Mouse (Mus musculus): Measurements from ENCODE around the gene Olfr969. TPM values are rescaled to one million over a fixed set of nuclear protein-coding genes. Genes with fewer than 3 reads are reported as not detected.

Olfr969 gene
- polyA plus RNA-seq (2015; fragmentation: Nextera tagmentation; extraction: Ambion mirVana) = not detected in 2 replicates

DNA sequence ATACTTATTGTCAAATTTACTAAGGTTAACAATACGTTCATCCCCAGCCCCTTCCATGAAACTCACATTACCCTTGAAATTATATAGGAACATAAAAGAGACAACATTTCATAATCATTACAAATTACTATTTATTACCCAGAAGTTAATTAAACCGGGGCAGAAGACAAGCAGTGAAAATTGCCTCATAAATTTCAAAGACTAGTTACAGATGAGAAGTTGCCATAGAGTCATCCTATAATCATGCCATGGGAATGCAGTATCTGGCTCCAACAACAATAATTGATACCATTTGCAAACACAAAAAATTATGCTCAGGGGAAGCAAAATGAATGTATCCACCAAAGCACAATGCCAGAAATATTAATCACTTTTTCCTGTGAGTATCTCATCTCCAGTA is at the start of gene Olfr969:
Gene Olfr969, plus strand, starts transcription at position 388 of the 400 bp plus-strand sequence.

DNA sequence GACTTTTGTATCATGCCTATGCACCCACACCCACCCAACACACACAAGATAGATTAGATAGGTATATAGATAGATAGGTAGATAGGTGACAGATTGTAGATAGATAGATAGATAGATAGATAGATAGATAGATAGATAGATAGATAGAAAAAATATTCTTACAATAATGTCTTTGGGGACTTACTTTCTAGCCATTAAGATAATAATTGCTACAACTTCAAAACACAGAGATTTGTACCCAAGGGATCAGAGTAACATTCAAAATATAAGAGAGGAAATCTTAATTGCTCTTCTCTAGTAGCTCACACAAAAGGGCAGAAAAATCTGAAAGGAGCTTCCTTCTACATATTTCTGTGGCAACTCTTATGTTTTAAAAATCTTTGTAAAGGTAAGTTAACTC is 44.8 kb upstream of the Olfr969 start, which contains the start of gene Olfr967:
Gene Olfr967, plus strand, starts transcription at position 301 of the 400 bp plus-strand sequence.

DNA sequence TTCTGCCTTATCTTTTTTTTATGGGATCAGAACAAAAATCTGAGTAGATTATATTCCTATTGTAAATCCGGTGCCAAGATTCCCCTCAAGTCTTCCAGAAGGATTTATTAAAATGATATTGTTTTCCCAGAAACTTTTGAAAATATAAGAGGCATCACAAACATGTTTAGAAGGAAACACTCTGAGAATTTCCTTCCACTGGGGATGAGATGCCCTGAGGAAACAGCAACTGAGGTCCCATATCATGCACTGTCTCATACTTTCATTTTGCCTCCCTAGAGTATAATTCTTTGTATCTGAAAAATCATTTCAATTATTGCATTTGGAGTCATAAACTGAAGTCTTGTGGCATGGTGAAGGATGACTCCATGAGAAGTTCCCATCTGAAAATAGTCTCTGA is 7.6 kb upstream of the Olfr969 start, which contains the start of gene Olfr968:
Gene Olfr968, minus strand, starts transcription at position 101 of the 400 bp plus-strand sequence.

DNA sequence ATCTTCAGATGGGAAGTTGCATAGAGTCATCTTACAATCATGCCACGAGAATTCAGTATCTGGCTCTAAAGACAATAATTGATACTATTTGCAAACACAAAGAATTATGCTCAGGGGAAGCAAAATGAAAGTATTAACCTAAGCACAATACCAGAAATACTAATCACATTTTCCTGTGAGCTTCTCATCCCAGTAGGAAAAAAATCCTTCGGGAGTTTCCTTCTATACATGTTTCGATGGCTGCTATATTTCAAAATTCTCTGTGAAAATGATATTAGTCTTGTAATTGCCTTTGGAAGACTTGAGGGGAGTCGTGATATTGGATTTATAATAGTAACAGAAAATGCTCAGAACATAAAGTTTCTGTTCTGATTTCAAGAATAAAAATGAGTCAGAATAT is 17.8 kb downstream of the Olfr969 start, which contains the start of gene Olfr970:
Gene Olfr970, plus strand, starts transcription at position 301 of the 400 bp plus-strand sequence.

DNA sequence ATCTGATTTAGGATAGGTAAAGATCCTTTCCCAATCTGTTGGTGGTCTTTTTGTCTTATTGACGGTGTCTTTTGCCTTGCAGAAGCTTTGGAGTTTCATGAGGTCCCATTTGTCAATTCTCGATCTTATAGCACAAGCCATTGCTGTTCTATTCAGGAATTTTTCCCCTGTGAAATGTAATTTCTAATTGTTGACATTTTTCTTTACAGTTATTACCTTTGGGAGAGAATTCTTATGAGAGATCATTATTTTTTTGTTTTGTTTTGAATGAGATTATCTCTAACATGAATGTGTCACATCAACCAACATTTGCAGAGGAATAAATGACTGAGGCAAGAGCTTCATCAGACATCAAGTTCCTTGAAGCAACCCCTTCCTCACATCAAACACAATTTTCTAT is 45.8 kb downstream of the Olfr969 start, which contains the start of gene Olfr971:
Gene Olfr971, plus strand, starts transcription at position 301 of the 400 bp plus-strand sequence.

Other genes with a start within 250 kb of the Olfr969 start
- gene Olfr958, start 236.9 kb upstream of the Olfr969 start, polyA plus RNA-seq (2015; fragmentation: Nextera tagmentation; extraction: Ambion mirVana) = not detected in 2 replicates
- 0.22 TPM in 1 of 2 replicates, not detected in the other for gene Olfr959, start 215.4 kb upstream of the Olfr969 start, polyA plus RNA-seq (2015; fragmentation: Nextera tagmentation; extraction: Ambion mirVana)
- gene AW551984, start 186.5 kb upstream of the Olfr969 start, polyA plus RNA-seq (2015; fragmentation: Nextera tagmentation; extraction: Ambion mirVana) = 190 and 211 TPM in 2 replicates
- gene Olfr148, start 180.3 kb upstream of the Olfr969 start, polyA plus RNA-seq (2015; fragmentation: Nextera tagmentation; extraction: Ambion mirVana) = not detected in 2 replicates
- not detected in 2 replicates for gene Olfr960, start 169.6 kb upstream of the Olfr969 start, polyA plus RNA-seq (2015; fragmentation: Nextera tagmentation; extraction: Ambion mirVana)
- gene Olfr961, start 145.9 kb upstream of the Olfr969 start, polyA plus RNA-seq (2015; fragmentation: Nextera tagmentation; extraction: Ambion mirVana) = not detected in 2 replicates
- gene Olfr963, start 123.7 kb upstream of the Olfr969 start, polyA plus RNA-seq (2015; fragmentation: Nextera tagmentation; extraction: Ambion mirVana) = not detected in 2 replicates
- gene Olfr149, start 83.8 kb upstream of the Olfr969 start, polyA plus RNA-seq (2015; fragmentation: Nextera tagmentation; extraction: Ambion mirVana) = not detected in 2 replicates
- not detected in 2 replicates for gene Olfr965, start 79.6 kb upstream of the Olfr969 start, polyA plus RNA-seq (2015; fragmentation: Nextera tagmentation; extraction: Ambion mirVana)
- not detected in 2 replicates for gene Olfr150, start 60.0 kb upstream of the Olfr969 start, polyA plus RNA-seq (2015; fragmentation: Nextera tagmentation; extraction: Ambion mirVana)
- gene Olfr967, start 44.7 kb upstream of the Olfr969 start, polyA plus RNA-seq (2015; fragmentation: Nextera tagmentation; extraction: Ambion mirVana) = not detected in 2 replicates
- gene Olfr968, start 7.7 kb upstream of the Olfr969 start, polyA plus RNA-seq (2015; fragmentation: Nextera tagmentation; extraction: Ambion mirVana) = not detected in 2 replicates
- not detected in 2 replicates for gene Olfr970, start 17.9 kb downstream of the Olfr969 start, polyA plus RNA-seq (2015; fragmentation: Nextera tagmentation; extraction: Ambion mirVana)
- gene Olfr971, start 45.9 kb downstream of the Olfr969 start, polyA plus RNA-seq (2015; fragmentation: Nextera tagmentation; extraction: Ambion mirVana) = not detected in 2 replicates
- gene Olfr972, start 75.5 kb downstream of the Olfr969 start, polyA plus RNA-seq (2015; fragmentation: Nextera tagmentation; extraction: Ambion mirVana) = not detected in 2 replicates
- not detected in 2 replicates for gene Olfr229, start 116.4 kb downstream of the Olfr969 start, polyA plus RNA-seq (2015; fragmentation: Nextera tagmentation; extraction: Ambion mirVana)
- not detected in 2 replicates for gene Olfr974, start 146.6 kb downstream of the Olfr969 start, polyA plus RNA-seq (2015; fragmentation: Nextera tagmentation; extraction: Ambion mirVana)
- not detected in 2 replicates for gene Olfr975, start 161.1 kb downstream of the Olfr969 start, polyA plus RNA-seq (2015; fragmentation: Nextera tagmentation; extraction: Ambion mirVana)
- gene Olfr976, start 170.2 kb downstream of the Olfr969 start, polyA plus RNA-seq (2015; fragmentation: Nextera tagmentation; extraction: Ambion mirVana) = not detected in 2 replicates
- not detected in 2 replicates for gene Olfr978, start 201.2 kb downstream of the Olfr969 start, polyA plus RNA-seq (2015; fragmentation: Nextera tagmentation; extraction: Ambion mirVana)
- not detected in 2 replicates for gene Olfr979, start 212.5 kb downstream of the Olfr969 start, polyA plus RNA-seq (2015; fragmentation: Nextera tagmentation; extraction: Ambion mirVana)
- gene Olfr980, start 218.6 kb downstream of the Olfr969 start, polyA plus RNA-seq (2015; fragmentation: Nextera tagmentation; extraction: Ambion mirVana) = not detected in 2 replicates
- gene Olfr981, start 230.5 kb downstream of the Olfr969 start, polyA plus RNA-seq (2015; fragmentation: Nextera tagmentation; extraction: Ambion mirVana) = 0.05 TPM in 1 of 2 replicates, not detected in the other